Mouse (Mus musculus) gastrocnemius, postnatal 25 days (tissue): ENCODE measurements at regions not wholly inside any gene's neighbourhood (a gene's known extent, or its start where the extent isn't known, plus 50 kb on each side); places are given as distances from the start of the nearest gene placed in this dataset.

Experiments
- DNase-seq: peaks from one replicate; pipeline ENCODE4 v3.0.0; 2022

DNA sequence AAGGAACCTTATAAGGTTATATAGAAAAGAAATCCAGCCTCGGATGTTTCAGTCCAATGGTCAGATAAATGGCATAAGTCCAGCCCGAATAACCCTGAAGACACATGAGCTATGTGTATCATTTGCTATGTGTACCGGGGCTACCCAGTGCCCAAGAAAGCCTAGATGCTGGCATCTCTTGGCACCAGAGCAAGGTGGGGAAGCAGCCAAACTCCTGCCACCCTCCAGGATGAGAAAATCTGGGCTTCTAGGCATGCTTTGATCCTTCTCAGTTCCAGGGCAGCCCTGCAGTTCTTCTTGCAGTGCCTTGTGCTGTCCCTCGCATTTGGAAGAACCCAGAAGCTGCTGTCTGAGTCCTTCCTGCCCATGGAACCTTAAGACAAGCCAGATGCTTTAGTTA lies 149.8 kb upstream of the Ncam1 start:
- no peak for DNase-seq

DNA sequence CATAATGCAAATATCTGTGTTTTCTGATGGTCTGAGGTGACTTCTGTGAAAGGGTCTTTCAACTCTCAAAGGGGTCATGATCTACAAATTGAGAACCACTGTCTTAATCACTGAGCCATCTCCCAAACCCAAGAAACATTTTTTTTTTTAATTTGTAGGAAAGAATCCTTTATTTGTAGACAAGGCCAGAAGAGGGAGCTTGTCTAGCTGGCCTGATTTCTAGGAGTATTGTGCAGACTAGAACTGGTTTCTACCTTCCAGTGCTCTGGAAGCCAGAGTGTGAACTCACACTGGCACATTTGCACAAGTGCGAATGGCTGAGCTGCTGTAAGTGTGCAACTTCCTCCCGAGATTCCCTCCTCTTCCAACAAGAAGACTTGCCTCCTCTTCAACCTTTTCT lies 148.1 kb upstream of the Ncam1 start:
- no peak for DNase-seq

DNA sequence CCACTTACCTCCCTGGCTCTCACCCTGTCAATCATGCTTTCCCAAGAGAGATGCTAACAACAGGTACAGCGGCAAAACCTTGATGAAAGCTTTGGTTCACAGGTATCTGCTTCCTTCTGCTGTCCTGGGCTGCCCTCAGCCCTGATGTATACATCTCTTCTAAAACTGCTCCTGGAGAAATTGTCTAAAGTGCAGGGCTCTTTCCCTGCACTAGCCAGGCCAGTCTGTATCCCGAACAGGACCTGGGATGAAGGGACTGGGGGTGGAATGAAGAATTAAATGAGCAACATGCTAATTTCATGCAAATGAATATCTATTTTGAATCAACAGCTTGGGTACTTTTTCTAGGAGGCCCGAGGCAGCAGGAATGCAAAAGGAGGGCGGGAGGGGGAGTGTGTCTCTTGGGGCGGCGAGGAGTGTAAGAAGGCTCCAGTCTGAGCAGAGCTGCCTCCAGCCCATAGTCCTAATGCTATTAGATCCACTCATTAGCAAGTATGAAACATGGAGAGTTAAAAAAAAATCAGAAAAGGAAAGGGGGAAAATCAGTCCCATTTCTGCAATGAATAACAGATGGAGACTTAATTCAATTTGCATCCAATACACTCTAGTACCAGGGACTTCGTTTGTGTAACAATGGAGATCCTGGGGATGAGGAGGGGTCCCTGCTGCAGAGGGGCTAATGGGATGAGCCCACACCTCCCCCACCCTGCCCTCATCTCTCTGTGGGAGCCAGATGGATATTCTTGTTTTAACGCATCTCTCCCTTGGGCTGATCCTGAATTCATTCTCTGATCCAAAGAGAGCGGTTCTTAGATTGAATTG lies 137.0 kb upstream of the Ncam1 start:
- DNase-seq, result no peak

- DNase-seq, result no peak
These were observed 129.4 kb upstream of the Ncam1 start for GRCm38 (mm10) chr9:49928041-49928656.

DNA sequence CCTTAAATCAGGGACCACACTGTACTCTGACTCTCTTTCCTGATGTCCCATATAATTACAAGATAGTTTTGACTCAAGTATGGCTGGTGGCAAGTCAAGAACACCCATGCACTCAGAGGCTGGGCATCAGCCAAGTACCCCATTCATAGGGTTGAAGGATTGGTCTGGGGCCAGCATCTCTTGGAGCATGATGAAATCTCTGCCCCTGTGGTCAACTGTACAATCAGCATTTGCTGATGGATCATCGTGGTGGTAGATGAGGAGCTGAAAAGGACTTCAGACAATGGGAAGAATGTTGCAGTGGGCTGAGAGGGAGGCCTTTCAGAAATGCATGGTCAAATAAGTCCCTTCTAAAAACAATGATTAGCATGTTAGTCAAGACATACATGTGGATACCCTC lies 128.6 kb upstream of the Ncam1 start:
- no peak for DNase-seq

DNA sequence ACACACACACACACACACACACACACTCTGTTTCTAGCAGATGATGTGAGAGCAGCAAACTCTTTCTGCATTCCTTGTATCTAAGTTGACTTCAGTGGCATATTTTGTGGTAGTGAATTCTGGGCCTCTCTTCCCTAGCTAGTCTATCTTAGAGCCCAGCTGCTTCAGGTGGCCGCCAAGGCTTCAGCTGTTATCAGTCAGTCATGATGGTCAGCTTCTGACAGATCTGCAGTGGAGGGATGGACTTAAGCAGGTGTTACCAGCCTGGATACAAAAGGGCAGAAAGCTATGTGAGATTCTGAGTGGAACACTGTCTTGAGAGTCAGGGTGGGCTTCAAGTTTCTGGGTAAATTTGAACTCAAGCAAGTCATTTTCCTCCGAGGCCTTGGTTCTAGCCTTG lies 127.1 kb upstream of the Ncam1 start:
- no peak for DNase-seq

DNA sequence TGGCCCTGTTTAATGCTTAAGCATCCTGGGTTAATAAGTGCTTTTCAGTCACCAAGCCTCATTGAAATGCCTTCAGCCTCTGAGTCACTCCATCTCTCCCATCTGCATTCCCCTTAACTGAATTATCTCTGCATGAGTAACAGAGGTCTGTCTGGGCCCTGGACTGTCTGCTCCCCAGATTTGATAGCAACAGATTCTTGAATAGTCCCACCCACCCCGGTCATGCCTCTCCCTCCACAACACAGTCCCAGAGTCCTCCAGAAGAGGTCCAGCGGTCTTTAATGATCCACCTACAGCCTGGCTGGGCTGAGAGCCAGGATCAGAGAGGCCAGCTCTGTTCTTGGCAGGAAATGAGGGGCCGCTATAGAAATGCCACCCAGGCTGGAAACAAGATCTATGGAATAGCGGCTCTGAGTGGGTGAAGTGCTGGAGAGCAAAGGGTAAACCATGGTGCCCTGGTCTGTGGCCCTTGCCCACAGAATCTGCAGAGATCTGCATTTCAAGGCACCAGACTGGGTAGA lies 125.3 kb upstream of the Ncam1 start:
- DNase-seq, result no peak

GRCm38 (mm10) chr9:49922770-49923169 lies 124.0 kb upstream of the Ncam1 start:
- no peak for DNase-seq

GRCm38 (mm10) chr9:49922162-49922561 lies 123.4 kb upstream of the Ncam1 start:
- no peak for DNase-seq

GRCm38 (mm10) chr9:49921306-49921705 lies 122.6 kb upstream of the Ncam1 start:
- DNase-seq, result no peak

DNA sequence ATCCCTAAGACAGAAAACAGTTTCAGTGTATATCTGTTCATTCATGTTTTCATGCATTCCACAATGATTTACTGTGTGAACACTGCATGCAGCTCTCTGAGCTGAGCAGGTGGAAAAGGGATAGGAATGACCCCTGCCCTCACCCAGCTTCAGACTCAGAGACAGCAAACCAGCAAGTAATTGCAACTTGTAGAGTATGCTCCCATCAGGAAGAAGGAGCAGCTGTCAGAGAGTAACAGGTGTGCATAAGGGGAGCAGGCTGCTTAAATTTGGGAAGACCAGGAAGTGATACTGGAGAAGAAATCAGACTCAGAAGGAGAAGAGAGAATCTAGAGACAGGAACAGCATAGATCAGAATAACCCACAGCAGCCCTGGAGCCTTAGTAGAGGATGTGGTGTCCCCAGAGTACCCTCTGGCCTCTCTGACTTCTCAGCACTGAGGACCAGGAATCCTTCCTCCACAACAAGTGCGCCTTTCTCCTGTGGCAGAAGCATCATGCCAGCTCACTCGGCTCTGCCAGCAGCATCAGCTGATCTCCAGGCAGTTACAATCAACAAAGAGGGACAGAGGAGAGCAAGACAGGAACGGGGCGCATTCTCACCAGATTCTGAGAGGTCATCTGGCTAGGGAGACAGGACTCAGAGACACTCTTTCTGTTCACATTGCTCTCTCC lies 116.5 kb upstream of the Ncam1 start:
- no peak for DNase-seq

- DNase-seq, result no peak
These were observed 115.0 kb upstream of the Ncam1 start for GRCm38 (mm10) chr9:49913677-49914076.

- no peak for DNase-seq
These were observed 113.6 kb upstream of the Ncam1 start for GRCm38 (mm10) chr9:49912306-49912705.

DNA sequence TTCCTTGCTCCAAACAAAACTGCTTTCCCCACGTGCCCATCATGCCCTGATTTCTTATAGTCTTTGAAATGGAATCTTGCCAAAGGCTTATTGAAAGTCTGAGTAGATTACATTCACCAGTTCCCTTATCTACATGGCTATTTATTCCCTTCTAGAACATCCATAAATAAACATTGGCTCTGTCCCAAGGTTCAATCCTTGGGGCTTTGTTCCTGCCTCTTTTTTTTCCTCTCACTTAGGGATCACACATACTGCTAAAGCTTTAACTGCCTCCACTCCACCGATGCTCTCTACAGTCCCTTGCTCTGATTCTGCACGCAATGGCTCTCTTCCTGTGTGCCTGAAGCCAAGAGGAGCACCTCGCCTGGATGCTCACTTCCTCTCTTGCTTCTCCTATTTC lies 107.6 kb upstream of the Ncam1 start:
- DNase-seq, result no peak

DNA sequence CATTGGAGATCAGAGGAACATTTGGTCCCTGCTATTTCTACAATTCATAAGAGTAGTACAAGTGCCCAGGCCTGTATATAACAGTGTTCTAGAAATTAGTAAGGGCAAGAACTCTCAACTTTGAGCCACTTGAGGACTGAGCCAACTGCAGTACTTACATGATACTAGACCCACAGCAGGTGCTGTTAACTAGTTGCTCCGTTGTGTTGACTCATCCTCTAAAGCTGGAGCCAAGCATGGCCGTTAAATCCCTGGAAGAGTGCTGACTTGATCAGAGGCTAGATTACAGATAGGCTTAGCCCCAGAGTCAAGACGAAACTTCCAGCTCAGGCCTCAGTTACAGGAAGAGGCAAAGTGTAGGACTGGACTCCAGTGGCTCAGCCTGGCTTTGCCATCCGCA lies 107.0 kb upstream of the Ncam1 start:
- no peak for DNase-seq

- DNase-seq, result no peak
These were observed 100.2 kb upstream of the Ncam1 start for GRCm38 (mm10) chr9:49898947-49899346.

GRCm38 (mm10) chr9:49884516-49885343 lies 86.0 kb upstream of the Ncam1 start:
- peak; percentile 61 for DNase-seq

- DNase-seq, result no peak
These were observed 80.8 kb upstream of the Ncam1 start for GRCm38 (mm10) chr9:49879361-49880128.

DNA sequence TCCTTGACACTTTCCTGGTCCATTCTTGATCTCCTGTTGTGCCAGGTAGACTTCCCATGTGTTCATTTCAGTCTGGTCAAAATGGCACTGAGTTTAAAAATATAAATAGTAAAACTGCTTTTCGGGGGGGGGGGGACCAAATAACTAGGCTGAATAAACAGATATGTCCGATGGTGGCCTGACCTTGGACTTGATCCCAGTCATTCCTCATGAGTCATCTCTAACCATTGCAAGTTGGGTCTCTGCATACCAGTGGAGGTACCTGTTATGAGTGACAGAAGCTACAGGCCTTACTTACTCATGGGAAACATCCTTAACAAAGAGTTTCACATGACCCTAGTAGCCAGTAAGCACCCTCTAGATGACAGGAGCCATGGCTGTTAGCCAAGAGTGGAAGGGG lies 76.2 kb upstream of the Ncam1 start:
- DNase-seq, result no peak

- peak; percentile 7 for DNase-seq
These were observed 74.8 kb upstream of the Ncam1 start for GRCm38 (mm10) chr9:49873550-49873949.

GRCm38 (mm10) chr9:49851522-49851921 lies 52.8 kb upstream of the Ncam1 start:
- DNase-seq, result no peak

GRCm38 (mm10) chr9:49849442-49849841 lies 50.7 kb upstream of the Ncam1 start:
- no peak for DNase-seq
